Mouse (Mus musculus) T-helper 2 cell (primary cell): ENCODE measurements around the gene Steap4.
"Not testable (repeated sequence)": the region's sequence is repeated elsewhere in the genome, so short reads cannot be mapped to it uniquely, and the experiment has no call there.

Experiments used
- in situ Hi-C: fragments of 300-600 bp; cut with MboI, MseI; formaldehyde crosslinking; loops from one replicate; pipeline ENCODE4 v1.15.1; 2025; ENCODE audit warnings: high pct_unique_total_duplicates

Steap4 gene

GRCm38 (mm10) chr5:7988415-7988814, 28.2 kb downstream of the Steap4 start:
- in situ Hi-C loops: no loop called here

DNA sequence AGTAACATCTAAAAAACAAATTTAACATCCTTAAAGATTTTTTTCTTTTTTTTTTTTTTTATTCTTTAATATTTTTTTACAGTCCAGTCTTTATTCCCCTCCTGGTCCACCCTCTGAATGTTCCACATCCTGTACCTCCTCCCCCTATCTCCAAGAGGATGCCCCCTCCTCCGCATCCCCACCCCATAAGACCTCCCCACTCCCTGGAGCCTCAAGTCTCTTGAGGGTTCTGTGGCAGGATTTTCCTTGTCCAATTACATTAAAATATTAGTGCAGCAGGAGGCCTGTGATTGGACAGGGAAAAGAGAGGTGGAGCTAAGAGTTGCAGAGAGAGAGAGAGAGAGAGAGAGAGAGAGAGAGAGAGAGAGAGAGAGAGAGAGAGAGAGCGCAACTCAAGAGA, 31.4 kb downstream of the Steap4 start:
- in situ Hi-C loops: not testable (repeated sequence)

DNA sequence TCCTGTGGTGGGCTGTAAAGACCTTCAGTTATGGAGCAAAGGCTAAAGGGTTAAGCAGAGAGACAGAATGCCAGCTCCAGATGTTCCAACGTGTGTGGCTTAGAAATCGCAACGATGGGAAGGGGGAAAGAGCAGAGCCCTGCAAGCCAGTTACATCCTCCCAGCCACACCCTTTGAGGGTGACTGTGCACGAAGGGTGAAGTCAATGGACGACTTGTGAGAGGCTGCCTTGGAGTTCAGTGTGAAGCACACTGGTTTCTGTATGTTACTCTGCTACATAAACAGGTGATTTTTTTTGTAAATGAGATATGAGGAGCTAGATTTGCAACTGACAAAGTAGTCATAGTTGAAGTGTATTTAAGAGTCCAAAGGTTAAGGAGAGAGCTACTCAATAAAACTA, 33.5 kb downstream of the Steap4 start:
- in situ Hi-C loops: no loop called here

- in situ Hi-C loops: no loop called here
These were observed 35.1 kb downstream of the Steap4 start for GRCm38 (mm10) chr5:7995288-7995897.

- in situ Hi-C loops: no loop called here
These were observed 36.3 kb downstream of the Steap4 start for GRCm38 (mm10) chr5:7996401-7997044.

DNA sequence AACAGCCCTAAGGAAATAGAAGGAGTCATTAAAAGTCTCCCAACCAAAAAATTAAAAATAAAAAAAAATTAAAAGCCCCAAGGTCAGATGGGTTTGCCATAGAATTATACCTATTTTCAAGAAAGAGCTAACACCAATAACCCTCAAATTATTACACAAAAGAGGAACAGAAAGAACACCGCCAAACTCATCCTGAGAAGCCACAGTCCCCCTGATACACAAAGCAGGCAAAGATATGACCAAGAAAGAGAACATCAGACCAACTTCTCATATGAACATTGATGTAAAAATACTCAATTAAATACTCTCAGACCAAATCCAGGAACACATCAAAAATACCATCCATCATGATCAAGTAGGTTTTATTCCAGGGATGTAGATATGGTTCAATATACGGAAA, 36.8 kb downstream of the Steap4 start:
- in situ Hi-C loops: no loop called here

DNA sequence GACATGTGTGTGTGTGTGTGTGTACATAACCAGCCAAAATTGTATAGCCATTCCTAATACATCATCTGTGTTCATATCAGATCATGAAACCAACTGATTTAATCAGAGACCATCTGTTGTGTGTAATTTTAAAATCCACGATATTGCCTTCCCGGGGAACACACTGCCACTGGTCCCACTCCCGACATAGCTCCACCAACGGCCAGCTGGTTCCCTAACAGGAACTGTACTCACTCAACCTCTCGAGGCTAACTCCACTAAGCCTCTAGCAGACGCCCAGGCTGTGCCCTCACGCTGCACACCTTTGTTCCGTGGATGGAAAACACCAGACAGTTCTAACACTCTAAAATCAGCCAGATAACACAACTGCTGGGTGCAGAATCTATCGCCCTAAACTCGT, 40.2 kb downstream of the Steap4 start:
- in situ Hi-C loops: no loop called here

- in situ Hi-C loops: no loop called here
These were observed 42.6 kb downstream of the Steap4 start for GRCm38 (mm10) chr5:8002827-8003226.

DNA sequence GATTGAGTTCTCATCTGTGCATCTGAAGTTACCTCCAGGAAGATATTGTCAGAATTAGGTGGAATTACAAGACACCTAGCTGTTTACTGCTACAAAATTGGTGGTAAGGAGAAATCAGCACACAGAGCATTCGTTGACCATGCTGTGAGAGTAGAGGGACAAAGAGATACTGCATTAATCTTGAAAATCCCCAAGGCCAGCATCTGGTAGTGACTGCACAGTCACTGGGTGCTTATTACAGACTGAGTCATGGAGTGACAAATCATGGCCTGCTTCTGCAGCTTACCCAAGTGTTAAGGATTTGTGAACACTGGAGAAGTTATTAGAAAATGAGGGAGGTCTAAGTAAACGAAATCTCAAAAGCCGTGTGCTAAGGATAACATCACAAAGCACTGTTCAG, 53.0 kb downstream of the Steap4 start:
- in situ Hi-C loops: no loop called here
